Mouse (Mus musculus): ENCODE data around the gene Akap13.

GRCm38 (mm10) chr7:75739075-75739725, 283.9 kb downstream of the Akap13 start:
- TF ChIP-seq EP300 (IDR thresholded peaks at IDR 0.05; ENCODE audit: low read depth) (no peak), CTCF (IDR thresholded peaks at IDR 0.05; ENCODE audit: low read depth) (peak; percentile 94)

Data from heart, postnatal 0 days (tissue).